Mouse (Mus musculus): ENCODE results near the gene Ehmt2. TPM values are rescaled to one million over a fixed set of nuclear protein-coding genes. Genes with fewer than 3 reads are reported as not detected.
A peak's percentile ranks its signal among the peaks of the same experiment; 100 is the strongest.
"Not testable (repeated sequence)": the region's sequence is repeated elsewhere in the genome, so short reads cannot be mapped to it uniquely, and the experiment has no call there.

Ehmt2 gene
- polyA plus RNA-seq, 1 experiment from 2014 or later = 114 TPM

DNA sequence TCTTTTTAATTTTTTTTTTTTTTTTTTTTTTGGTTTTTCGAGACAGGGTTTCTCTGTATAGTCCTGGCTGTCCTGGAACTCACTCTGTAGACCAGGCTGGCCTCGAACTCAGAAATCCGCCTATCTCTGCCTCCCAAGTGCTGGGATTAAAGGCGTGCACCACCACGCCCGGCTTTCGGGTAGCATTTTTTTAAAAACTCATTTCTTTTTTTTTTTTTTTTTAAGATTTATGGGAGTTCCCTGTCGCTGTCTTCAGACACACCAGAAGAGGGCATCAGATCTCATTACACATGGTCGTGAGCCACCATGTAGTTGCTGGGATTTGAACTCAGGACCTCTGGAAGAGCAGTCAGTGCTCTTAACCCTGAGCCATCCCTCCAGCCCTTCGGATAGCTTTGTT is 3.7 kb downstream of the Ehmt2 start:
- H3K9me3 ChIP-seq; H3K4me3 ChIP-seq (replicated peaks); ATAC-seq (ENCODE audit: insufficient number of reproducible peaks, insufficient read depth, low FRiP score, low TSS enrichment, low read depth); H3K27ac ChIP-seq; H3K27me3 ChIP-seq; H3K4me2 ChIP-seq; H3K9ac ChIP-seq (replicated peaks): not testable (repeated sequence)
- peaks cover 57% of the 10 kb centered on the region for H3K36me3 ChIP-seq
- 93% methylated on average over 9 of the region's 10 CpGs for WGBS
- peaks cover 22% of the 10 kb centered on the region for H3K4me1 ChIP-seq (replicated peaks)

GRCm38 (mm10) chr17:34902895-34903294 is 4.6 kb downstream of the Ehmt2 start:
- H3K4me2 ChIP-seq = no peak overlapping the region
- H3K9me3 ChIP-seq = no peaks in the 10 kb centered on the region
- H3K4me3 ChIP-seq (replicated peaks) = no peak overlapping the region
- WGBS = 91% methylated on average over 9 of the region's 9 CpGs
- peaks cover 14% of the 10 kb centered on the region for H3K4me1 ChIP-seq (replicated peaks)
- peaks cover 66% of the 10 kb centered on the region for H3K36me3 ChIP-seq
- no peak overlapping the region for H3K9ac ChIP-seq (replicated peaks)
- no peak overlapping the region for H3K27ac ChIP-seq
- ATAC-seq (ENCODE audit: insufficient number of reproducible peaks, insufficient read depth, low FRiP score, low TSS enrichment, low read depth) = no peak
- H3K27me3 ChIP-seq = no peaks in the 10 kb centered on the region

DNA sequence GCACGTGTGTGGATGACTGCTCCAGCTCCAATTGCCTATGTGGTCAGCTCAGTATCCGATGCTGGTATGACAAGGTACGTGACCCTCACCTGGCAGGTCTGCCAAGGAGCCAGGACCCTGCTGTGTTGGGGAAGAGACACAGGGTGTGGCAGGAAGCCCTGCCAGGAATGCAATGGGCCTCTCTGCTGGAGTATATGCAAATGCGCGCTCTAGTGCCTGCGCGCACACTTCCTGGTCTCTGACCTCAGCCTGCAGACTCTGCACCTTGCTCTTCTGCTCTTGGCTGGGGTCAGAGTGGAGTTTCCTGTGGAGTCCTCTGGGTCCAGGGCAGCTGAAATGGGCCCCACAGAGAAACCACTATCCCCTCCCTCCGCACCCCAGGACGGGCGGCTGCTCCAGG is 12.7 kb downstream of the Ehmt2 start:
- H3K4me3 ChIP-seq (replicated peaks) = no peak overlapping the region
- H3K36me3 ChIP-seq = peaks cover 81% of the 10 kb centered on the region
- no peak overlapping the region for H3K4me2 ChIP-seq
- H3K9me3 ChIP-seq = no peaks in the 10 kb centered on the region
- no peak for ATAC-seq (ENCODE audit: insufficient number of reproducible peaks, insufficient read depth, low FRiP score, low TSS enrichment, low read depth)
- 86% methylated on average over 10 of the region's 10 CpGs for WGBS
- H3K9ac ChIP-seq (replicated peaks) = no peak overlapping the region
- no peaks in the 10 kb centered on the region for H3K27me3 ChIP-seq
- H3K4me1 ChIP-seq (replicated peaks) = peaks cover 9% of the 10 kb centered on the region; the same call in 1 of the 2 replicates
- no peak overlapping the region for H3K27ac ChIP-seq

GRCm38 (mm10) chr17:34911945-34912351 is 13.7 kb downstream of the Ehmt2 start:
- Histone ChIP-seq H3K9ac (replicated peaks) (no peak overlapping the region), H3K9me3 (no peaks in the 10 kb centered on the region), H3K36me3 (peaks cover 71% of the 10 kb centered on the region), H3K4me3 (replicated peaks) (no peak overlapping the region), H3K4me1 (replicated peaks) (peaks cover 9% of the 10 kb centered on the region; the same call in 1 of the 2 replicates), H3K27ac (no peak overlapping the region), H3K27me3 (no peaks in the 10 kb centered on the region), H3K4me2 (no peak overlapping the region)
- WGBS = 49% methylated on average over 5 of the region's 5 CpGs
- ATAC-seq (ENCODE audit: insufficient number of reproducible peaks, insufficient read depth, low FRiP score, low TSS enrichment, low read depth) = peak; percentile 31; the same call in 1 of the 2 replicates

DNA sequence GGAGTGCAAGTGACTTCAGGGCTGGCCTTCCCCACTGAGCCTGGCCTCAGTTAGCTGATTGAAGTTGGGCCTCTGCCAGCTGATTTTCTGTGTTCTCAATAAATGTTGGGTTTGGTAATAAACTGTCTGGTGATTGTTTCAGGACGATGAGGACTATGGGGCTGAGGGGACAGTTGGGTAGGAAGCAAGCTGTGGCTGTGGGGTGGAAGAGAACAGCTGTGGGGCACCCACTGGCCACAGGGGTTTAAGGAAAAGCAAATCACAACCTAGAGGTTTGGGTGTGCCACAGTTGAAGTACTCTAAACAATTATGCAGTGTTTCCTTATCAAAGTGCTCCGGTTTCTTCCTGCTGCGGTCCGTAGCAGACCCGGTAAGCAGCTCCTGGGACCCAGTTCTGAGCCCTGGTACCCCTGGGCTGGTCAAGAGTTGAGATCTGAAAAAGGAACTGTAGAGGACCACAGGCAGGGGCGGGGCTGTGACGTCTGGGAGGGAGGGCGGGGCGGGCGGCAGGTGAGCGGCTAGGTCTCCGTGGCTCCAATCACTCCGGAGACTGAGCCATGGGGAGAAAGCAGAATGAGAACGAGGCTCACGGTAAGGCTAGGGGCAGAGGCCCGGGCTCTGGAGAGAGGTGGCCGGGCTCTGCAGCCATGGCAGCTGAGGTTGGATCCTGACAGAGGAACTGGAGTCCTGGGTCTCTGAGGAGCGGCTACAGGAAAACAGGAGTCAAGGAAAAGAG is 15.8 kb downstream of the Ehmt2 start, which contains the start of gene Slc44a4:
Slc44a4 (plus strand) TSS at position 537 of the 736 bp plus-strand sequence.
- Histone ChIP-seq H3K4me1 (replicated peaks) (peaks cover 9% of the 10 kb centered on the region; the same call in 1 of the 2 replicates), H3K4me2 (0 out of 2 replicates have a peak within 1 kb of the TSS, but pooled peaks have one; percentile 17), H3K4me3 (replicated peaks) (no peak within 1 kb of the TSS), H3K27me3 (no peaks in the 10 kb centered on the region), H3K27ac (no peak within 1 kb of the TSS; the same call in 1 of the 2 replicates), H3K9me3 (no peaks in the 10 kb centered on the region), H3K9ac (replicated peaks) (peak within 1 kb of the TSS; percentile 27; the same call in 1 of the 2 replicates), H3K36me3 (peaks cover 50% of the 10 kb centered on the region)
- ATAC-seq (ENCODE audit: insufficient number of reproducible peaks, insufficient read depth, low FRiP score, low TSS enrichment, low read depth) = no peak
- 37% methylated on average over 18 of the region's 18 CpGs for WGBS

GRCm38 (mm10) chr17:34915410-34915831 is 17.2 kb downstream of the Ehmt2 start:
- H3K9ac ChIP-seq (replicated peaks) = no peak overlapping the region; the same call in 1 of the 2 replicates
- no peaks in the 10 kb centered on the region for H3K27me3 ChIP-seq
- H3K4me2 ChIP-seq = 0 out of 2 replicates have a peak overlapping the region, but pooled peaks have one; percentile 17
- no peaks in the 10 kb centered on the region for H3K9me3 ChIP-seq
- peak overlapping the region; percentile 45; the same call in 1 of the 2 replicates for H3K27ac ChIP-seq
- peaks cover 37% of the 10 kb centered on the region for H3K36me3 ChIP-seq
- 0 out of 2 replicates have a peak, but pooled peaks have one; percentile 11 for ATAC-seq (ENCODE audit: insufficient number of reproducible peaks, insufficient read depth, low FRiP score, low TSS enrichment, low read depth)
- peaks cover 9% of the 10 kb centered on the region; the same call in 1 of the 2 replicates for H3K4me1 ChIP-seq (replicated peaks)
- no peak overlapping the region for H3K4me3 ChIP-seq (replicated peaks)
- 14% methylated on average over 11 of the region's 11 CpGs for WGBS

DNA sequence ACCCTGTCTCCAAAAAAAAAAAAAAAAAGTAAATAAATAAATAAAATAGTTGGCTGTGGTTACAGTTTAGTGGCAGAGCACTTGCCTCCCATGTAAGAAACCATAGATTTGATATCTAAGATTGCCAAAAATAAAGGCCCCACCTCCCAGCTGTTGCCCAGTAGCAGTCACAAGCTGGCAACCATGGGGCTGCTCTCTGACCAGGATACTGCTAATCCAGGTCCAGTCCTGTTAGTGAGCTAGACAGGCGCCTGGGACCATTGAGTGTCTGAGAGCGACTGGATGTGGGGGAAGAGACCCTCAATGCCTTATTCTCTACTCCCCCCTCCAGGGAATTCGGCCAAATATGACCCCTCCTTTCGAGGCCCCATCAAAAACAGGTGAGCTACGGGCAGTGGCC is 18.0 kb downstream of the Ehmt2 start:
- no peak for ATAC-seq (ENCODE audit: insufficient number of reproducible peaks, insufficient read depth, low FRiP score, low TSS enrichment, low read depth)
- Histone ChIP-seq H3K27ac (no peak overlapping the region), H3K9me3 (no peaks in the 10 kb centered on the region), H3K4me2 (no peak overlapping the region), H3K36me3 (peaks cover 28% of the 10 kb centered on the region), H3K9ac (replicated peaks) (no peak overlapping the region), H3K27me3 (no peaks in the 10 kb centered on the region), H3K4me1 (replicated peaks) (peaks cover 9% of the 10 kb centered on the region; the same call in 1 of the 2 replicates), H3K4me3 (replicated peaks) (no peak overlapping the region)
- 82% methylated on average over 5 of the region's 5 CpGs for WGBS

DNA sequence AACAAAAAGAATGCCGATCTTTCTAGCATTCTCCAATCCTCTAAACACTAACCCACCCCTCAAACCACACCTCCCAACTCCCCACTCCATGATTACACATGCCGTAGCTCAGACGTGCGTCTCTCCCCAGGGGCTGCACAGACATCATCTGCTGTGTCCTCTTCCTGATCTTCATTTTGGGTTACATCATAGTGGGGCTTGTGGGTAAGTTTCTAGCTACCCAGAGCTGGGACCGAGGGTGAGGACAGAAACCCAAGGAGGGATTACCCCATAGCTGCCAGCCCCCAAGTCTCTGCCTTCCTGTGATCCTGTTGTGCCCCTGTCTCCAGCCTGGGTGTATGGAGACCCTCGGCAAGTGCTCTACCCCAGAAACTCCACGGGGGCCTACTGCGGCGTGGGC is 18.9 kb downstream of the Ehmt2 start:
- 80% methylated on average over 9 of the region's 9 CpGs for WGBS
- H3K9me3 ChIP-seq = no peaks in the 10 kb centered on the region
- no peaks in the 10 kb centered on the region for H3K27me3 ChIP-seq

DNA sequence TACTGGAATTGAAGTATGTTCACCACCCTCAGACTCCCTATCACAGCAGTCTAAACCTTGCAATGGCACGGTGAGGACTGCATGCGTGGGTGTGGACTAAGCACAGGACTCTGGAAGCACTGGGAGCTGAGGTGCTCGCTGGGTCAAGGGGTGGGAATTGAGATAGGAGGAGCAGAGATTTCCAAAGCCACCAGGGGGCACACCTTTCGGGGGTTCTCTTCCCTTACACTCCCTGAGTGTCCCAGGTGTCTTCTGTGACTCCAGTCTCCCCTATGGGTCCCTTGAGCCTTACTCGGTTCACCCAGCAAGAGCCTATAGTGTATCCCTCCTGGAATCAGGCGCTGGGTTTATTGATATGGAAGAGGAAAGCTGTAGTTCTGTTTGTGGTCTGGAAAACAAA is 24.7 kb downstream of the Ehmt2 start:
- Histone ChIP-seq H3K4me2 (no peak overlapping the region), H3K9ac (replicated peaks) (no peak overlapping the region), H3K4me1 (replicated peaks) (no peaks in the 10 kb centered on the region), H3K27ac (no peak overlapping the region), H3K9me3 (no peaks in the 10 kb centered on the region), H3K36me3 (no peaks in the 10 kb centered on the region), H3K27me3 (no peaks in the 10 kb centered on the region), H3K4me3 (replicated peaks) (no peak overlapping the region)
- 55% methylated on average over 6 of the region's 6 CpGs for WGBS
- ATAC-seq (ENCODE audit: insufficient number of reproducible peaks, insufficient read depth, low FRiP score, low TSS enrichment, low read depth) = no peak

More for the DNA sequence above, 18.9 kb downstream of the Ehmt2 start:
- H3K4me1 ChIP-seq (replicated peaks) = peaks cover 9% of the 10 kb centered on the region; the same call in 1 of the 2 replicates
- ATAC-seq (ENCODE audit: insufficient number of reproducible peaks, insufficient read depth, low FRiP score, low TSS enrichment, low read depth) = no peak
- no peak overlapping the region for H3K4me2 ChIP-seq
- H3K4me3 ChIP-seq (replicated peaks) = no peak overlapping the region
- peaks cover 19% of the 10 kb centered on the region for H3K36me3 ChIP-seq
- H3K27ac ChIP-seq = no peak overlapping the region
- H3K9ac ChIP-seq (replicated peaks) = no peak overlapping the region

GRCm38 (mm10) chr17:34924258-34924657 is 26.0 kb downstream of the Ehmt2 start:
- Histone ChIP-seq H3K9me3 (no peaks in the 10 kb centered on the region), H3K27ac (no peak overlapping the region), H3K4me3 (replicated peaks) (no peak overlapping the region), H3K4me1 (replicated peaks) (no peaks in the 10 kb centered on the region), H3K27me3 (no peaks in the 10 kb centered on the region), H3K9ac (replicated peaks) (no peak overlapping the region), H3K4me2 (no peak overlapping the region), H3K36me3 (no peaks in the 10 kb centered on the region)
- WGBS = 74% methylated on average over 5 of the region's 5 CpGs
- ATAC-seq (ENCODE audit: insufficient number of reproducible peaks, insufficient read depth, low FRiP score, low TSS enrichment, low read depth) = no peak

GRCm38 (mm10) chr17:34927306-34928019 is 29.2 kb downstream of the Ehmt2 start:
- H3K27me3 ChIP-seq = no peaks in the 10 kb centered on the region
- no peak overlapping the region for H3K9ac ChIP-seq (replicated peaks)
- H3K27ac ChIP-seq = no peak overlapping the region
- H3K9me3 ChIP-seq = no peaks in the 10 kb centered on the region
- ATAC-seq (ENCODE audit: insufficient number of reproducible peaks, insufficient read depth, low FRiP score, low TSS enrichment, low read depth) = no peak
- H3K4me3 ChIP-seq (replicated peaks) = no peak overlapping the region
- WGBS = 88% methylated on average over 18 of the region's 18 CpGs
- peaks cover 8% of the 10 kb centered on the region for H3K4me1 ChIP-seq (replicated peaks)
- no peaks in the 10 kb centered on the region for H3K36me3 ChIP-seq
- no peak overlapping the region for H3K4me2 ChIP-seq

Data from limb, embryonic 12.5 days (tissue).